Mouse (Mus musculus) CH12.LX (cell line): ENCODE measurements around the gene Slc25a14.

Experiments
- CHD2 ChIP-seq: IDR thresholded peaks from 2 replicates; pipeline ENCODE4 v1.6.1; 2011; ENCODE audit warnings: low read length, improper control_type of control experiment
- CTCF ChIP-seq, 2 experiments: IDR thresholded peaks in 1 of 2; conservative IDR thresholded peaks in 1 of 2; 2 replicates each; pipeline ENCODE4 v1.5.1; 2011 to 2012; ENCODE audit warnings: low read depth in 2 of 2, low read length in 2 of 2, improper control_type of control experiment in 1 of 2, inconsistent platforms in 1 of 2, mild to moderate bottlenecking in 1 of 2, moderate library complexity in 1 of 2
- EP300 ChIP-seq: IDR thresholded peaks from 2 replicates; pipeline ENCODE4 v1.6.1; 2011; ENCODE audit warnings: low read length, improper control_type of control experiment
- GABPA ChIP-seq: IDR thresholded peaks from 2 replicates; pipeline ENCODE4 v1.6.1; 2012; ENCODE audit warnings: low read depth, low read length, improper control_type of control experiment, inconsistent platforms; ENCODE audit not compliant: insufficient replicate concordance
- HCFC1 ChIP-seq: IDR thresholded peaks from 2 replicates; pipeline ENCODE4 v1.6.1; 2012; ENCODE audit warnings: low read depth, mild to moderate bottlenecking, inconsistent platforms, low read length, improper control_type of control experiment
- JUN ChIP-seq: IDR thresholded peaks from 2 replicates; pipeline ENCODE4 v1.6.1; 2011; ENCODE audit warnings: low read depth, mild to moderate bottlenecking, low read length, improper control_type of control experiment, moderate library complexity; ENCODE audit not compliant: insufficient read depth
- KAT2A ChIP-seq: IDR thresholded peaks from 2 replicates; pipeline ENCODE4 v1.6.1; 2012; ENCODE audit warnings: low read length, improper control_type of control experiment, inconsistent platforms; ENCODE audit not compliant: insufficient replicate concordance
- MAZ ChIP-seq: IDR thresholded peaks from 2 replicates; pipeline ENCODE4 v1.6.1; 2012; ENCODE audit warnings: low read depth, mild to moderate bottlenecking, inconsistent platforms, low read length, improper control_type of control experiment, moderate library complexity
- POLR2A ChIP-seq: IDR thresholded peaks from 2 replicates; pipeline ENCODE4 v1.6.1; 2011; ENCODE audit warnings: low read depth, mild to moderate bottlenecking, improper control_type of control experiment, low read length
- TBP ChIP-seq: conservative IDR thresholded peaks from 2 replicates; pipeline ENCODE4 v1.6.1; 2011; ENCODE audit warnings: low read depth, low read length, improper control_type of control experiment
- TCF12 ChIP-seq: IDR thresholded peaks from 2 replicates; pipeline ENCODE4 v1.6.1; 2014; ENCODE audit warnings: low read depth, mild to moderate bottlenecking, inconsistent platforms, low read length, improper control_type of control experiment
- UBTF ChIP-seq: IDR thresholded peaks from 2 replicates; pipeline ENCODE4 v1.6.1; 2012; ENCODE audit warnings: low read depth, mild to moderate bottlenecking, inconsistent platforms, low read length, improper control_type of control experiment, moderate library complexity

DNA sequence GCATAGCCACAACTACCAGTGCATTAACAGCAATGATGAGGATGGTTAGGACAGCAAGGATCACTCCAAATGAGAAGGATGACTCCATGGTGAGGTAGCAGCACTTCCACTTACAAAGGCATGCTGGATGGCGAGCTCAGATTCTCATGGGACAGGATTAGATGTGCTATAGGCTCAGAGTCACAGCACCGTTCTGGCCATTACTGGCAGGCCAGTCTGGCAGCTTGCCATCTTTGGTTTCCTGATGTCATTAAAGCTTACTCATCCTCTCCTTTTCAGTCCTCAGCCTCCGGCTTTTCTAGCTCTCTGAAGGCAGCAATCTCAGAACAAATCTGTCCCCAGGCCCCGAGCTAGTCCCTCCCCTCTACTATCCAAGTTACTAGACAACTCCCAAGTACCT, 51.0 kb downstream of the Slc25a14 start, which contains the start of gene Gpr119:
- TF ChIP-seq POLR2A (no peak), HCFC1 (no peak), TCF12 (no peak), CTCF (conservative IDR thresholded peaks at IDR 0.05 in 1 of 2, IDR thresholded peaks at IDR 0.05 in 1 of 2; ENCODE audit: low read depth in 2 of 2, low read length in 2 of 2) (no peak), KAT2A (no peak), CHD2 (no peak), UBTF (no peak), JUN (no peak), GABPA (no peak), TBP (no peak), EP300 (no peak), MAZ (no peak)
